Mouse (Mus musculus) T-helper 2 cell (primary cell): ENCODE measurements at regions not wholly inside any gene's neighbourhood (a gene's known extent, or its start where the extent isn't known, plus 50 kb on each side); places are given as distances from the start of the nearest gene placed in this dataset.

Experiments used
- in situ Hi-C: fragments of 300-600 bp; cut with MboI, MseI; formaldehyde crosslinking; loops from one replicate; pipeline ENCODE4 v1.15.1; 2025; ENCODE audit warnings: high pct_unique_total_duplicates

GRCm38 (mm10) chr3:144327235-144327760 is 122.3 kb upstream of the Lmo4 start:
- in situ Hi-C loops, result no loop called here

- in situ Hi-C loops, result loop anchor here (5.0 kb wide), 1 partner anchor 47 kb away; no protein-coding TSS in a partner anchor
Observed at GRCm38 (mm10) chr3:144324974-144325373, 120.0 kb upstream of the Lmo4 start.

GRCm38 (mm10) chr3:144323524-144323923 is 118.5 kb upstream of the Lmo4 start:
- in situ Hi-C loops, result loop anchor here (5.0 kb wide), 1 partner anchor 49 kb away; no protein-coding TSS in a partner anchor

GRCm38 (mm10) chr3:144319468-144320205 is 114.6 kb upstream of the Lmo4 start:
- in situ Hi-C loops, result loop anchor here (5.0 kb wide), 1 partner anchor 53 kb away; no protein-coding TSS in a partner anchor

- in situ Hi-C loops, result no loop called here
Observed at GRCm38 (mm10) chr3:144318761-144319467, 113.9 kb upstream of the Lmo4 start.

GRCm38 (mm10) chr3:144310748-144311147 is 105.7 kb upstream of the Lmo4 start:
- in situ Hi-C loops, result no loop called here

- in situ Hi-C loops, result no loop called here
Observed at GRCm38 (mm10) chr3:144308616-144309015, 103.6 kb upstream of the Lmo4 start.

- in situ Hi-C loops, result no loop called here
Observed at GRCm38 (mm10) chr3:144307557-144307956, 102.5 kb upstream of the Lmo4 start.

GRCm38 (mm10) chr3:144305456-144305855 is 100.4 kb upstream of the Lmo4 start:
- in situ Hi-C loops, result no loop called here

GRCm38 (mm10) chr3:144304924-144305323 is 99.9 kb upstream of the Lmo4 start:
- in situ Hi-C loops, result no loop called here

- in situ Hi-C loops, result no loop called here
Observed at GRCm38 (mm10) chr3:144302626-144303025, 97.6 kb upstream of the Lmo4 start.

GRCm38 (mm10) chr3:144301068-144301467 is 96.0 kb upstream of the Lmo4 start:
- in situ Hi-C loops, result no loop called here

GRCm38 (mm10) chr3:144299239-144299638 is 94.2 kb upstream of the Lmo4 start:
- in situ Hi-C loops, result no loop called here

GRCm38 (mm10) chr3:144289489-144289888 is 84.5 kb upstream of the Lmo4 start:
- in situ Hi-C loops, result no loop called here

- in situ Hi-C loops, result no loop called here
Observed at GRCm38 (mm10) chr3:144286100-144286499, 81.1 kb upstream of the Lmo4 start.

GRCm38 (mm10) chr3:144284326-144284725 is 79.3 kb upstream of the Lmo4 start:
- in situ Hi-C loops, result no loop called here

- in situ Hi-C loops, result no loop called here
Observed at GRCm38 (mm10) chr3:144273115-144273514, 68.1 kb upstream of the Lmo4 start.

- in situ Hi-C loops, result no loop called here
Observed at GRCm38 (mm10) chr3:144270206-144270605, 65.2 kb upstream of the Lmo4 start.

- in situ Hi-C loops, result no loop called here
Observed at GRCm38 (mm10) chr3:144264554-144264953, 59.5 kb upstream of the Lmo4 start.

- in situ Hi-C loops, result no loop called here
Observed at GRCm38 (mm10) chr3:144260886-144261285, 55.9 kb upstream of the Lmo4 start.

GRCm38 (mm10) chr3:144257714-144258517 is 52.9 kb upstream of the Lmo4 start:
- in situ Hi-C loops, result no loop called here

- in situ Hi-C loops, result no loop called here
Observed at GRCm38 (mm10) chr3:144257196-144257595, 52.2 kb upstream of the Lmo4 start.
